Mouse (Mus musculus): Measurements from ENCODE around the gene Cyp4v3.
A peak's percentile ranks its signal among the peaks of the same experiment; 100 is the strongest.
"Not testable (repeated sequence)": the region's sequence is repeated elsewhere in the genome, so short reads cannot be mapped to it uniquely, and the experiment has no call there.

Cyp4v3 gene

DNA sequence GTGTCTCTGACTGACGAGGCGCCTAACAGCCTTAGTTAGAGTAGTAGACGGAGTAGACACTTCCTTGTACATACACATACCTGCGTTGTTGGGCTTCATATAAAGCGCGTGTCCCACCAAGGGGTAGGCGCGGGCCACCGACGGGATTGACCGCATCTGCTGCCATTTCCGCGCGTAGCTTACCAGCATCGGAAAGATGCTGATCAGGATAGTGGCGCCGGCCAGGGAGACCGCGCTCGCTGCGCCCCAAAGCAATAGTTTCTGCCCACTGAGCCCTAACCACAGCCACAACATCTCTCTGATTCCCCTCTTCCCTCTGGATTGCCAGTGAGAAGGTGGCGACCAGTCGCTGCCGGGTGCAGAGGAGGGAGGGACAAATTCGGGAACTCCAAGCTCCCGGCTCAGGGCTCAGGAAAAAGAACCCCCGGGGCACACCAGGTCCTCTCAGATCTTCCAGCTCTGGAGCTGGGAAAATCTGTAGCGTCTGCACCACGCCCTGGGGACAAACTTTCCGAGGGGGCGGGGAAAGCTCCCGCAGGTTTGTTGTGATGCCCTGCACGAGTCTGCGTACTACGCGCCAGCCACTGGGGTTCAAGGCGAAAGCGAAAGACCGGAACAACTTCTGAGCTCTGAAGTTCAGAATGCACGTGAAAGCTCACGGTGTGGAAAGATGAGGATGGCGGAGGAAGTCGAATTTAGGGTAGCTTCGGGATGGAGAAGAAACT is at the start of gene Cyp4v3:
Gene Cyp4v3 (minus strand): TSS at position 532 of the 725 bp plus-strand sequence.
- DNase-seq (ENCODE audit: low read depth), result peak; percentile 77

DNA sequence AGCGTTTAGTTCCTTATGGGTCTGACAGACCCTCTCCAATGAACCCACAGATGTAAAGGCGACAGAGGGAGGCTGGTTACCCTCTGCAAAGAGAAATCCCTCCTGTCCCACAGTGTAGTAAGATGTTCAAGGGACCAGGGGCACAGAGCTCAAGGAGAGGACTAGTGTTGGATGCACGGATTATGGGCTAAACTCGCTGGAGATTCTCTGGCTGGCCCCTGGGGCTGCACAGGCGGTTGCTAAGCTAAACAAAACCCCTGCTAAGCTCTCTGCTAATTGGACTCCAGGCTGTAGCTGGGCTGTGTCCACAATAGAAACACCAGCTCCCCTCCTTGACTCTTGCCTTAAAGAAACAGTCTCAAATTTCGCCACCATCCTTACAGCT is 48.9 kb upstream of the Cyp4v3 start, which contains the start of gene Fam149a:
Gene Fam149a (minus strand): TSS at position 329 of the 385 bp plus-strand sequence.
- no peak for DNase-seq (ENCODE audit: low read depth)

DNA sequence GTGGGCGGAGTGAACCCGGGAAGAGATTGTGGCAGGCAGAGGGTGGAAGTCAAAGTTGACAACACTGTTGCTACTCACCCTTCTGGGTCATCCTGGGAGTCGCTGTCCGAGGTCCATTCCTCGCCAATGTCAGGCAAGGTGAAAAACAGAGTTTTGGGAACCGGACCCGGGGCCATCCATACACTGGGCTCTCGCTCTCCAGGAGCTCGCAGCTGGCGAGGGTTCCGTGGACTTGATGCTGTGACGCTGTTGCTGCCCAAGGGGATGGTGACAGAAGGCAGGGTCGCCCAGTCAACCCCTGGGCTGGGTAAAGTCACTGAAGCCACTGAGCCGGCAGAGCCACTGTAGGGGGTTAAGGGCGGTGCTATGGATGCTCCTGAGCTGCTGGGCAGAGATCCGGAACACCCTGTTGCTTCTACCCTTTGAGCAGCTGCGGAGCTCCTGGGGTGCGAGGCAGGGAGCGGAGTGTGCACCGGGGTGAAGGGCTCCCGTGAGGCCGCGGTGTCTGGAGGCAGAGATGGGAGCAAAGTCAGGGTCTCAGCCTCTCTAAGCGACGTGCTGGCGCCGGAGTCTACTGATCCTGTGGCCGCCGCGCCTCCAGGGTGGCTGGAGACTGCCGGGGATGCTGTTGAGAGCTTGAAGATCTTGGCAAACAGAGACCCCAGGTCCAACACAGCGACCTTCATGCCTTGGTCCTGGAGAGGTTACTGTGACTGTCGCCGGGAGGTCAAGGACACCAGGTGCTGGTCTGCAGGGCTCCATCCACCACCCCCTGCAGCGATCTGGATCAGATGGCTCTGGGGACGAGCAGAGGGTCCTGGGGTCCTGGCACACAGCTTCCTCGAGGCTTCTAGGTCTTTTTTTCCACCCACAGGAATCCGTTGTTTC is 48.3 kb upstream of the Cyp4v3 start:
- DNase-seq (ENCODE audit: low read depth), result no peak

DNA sequence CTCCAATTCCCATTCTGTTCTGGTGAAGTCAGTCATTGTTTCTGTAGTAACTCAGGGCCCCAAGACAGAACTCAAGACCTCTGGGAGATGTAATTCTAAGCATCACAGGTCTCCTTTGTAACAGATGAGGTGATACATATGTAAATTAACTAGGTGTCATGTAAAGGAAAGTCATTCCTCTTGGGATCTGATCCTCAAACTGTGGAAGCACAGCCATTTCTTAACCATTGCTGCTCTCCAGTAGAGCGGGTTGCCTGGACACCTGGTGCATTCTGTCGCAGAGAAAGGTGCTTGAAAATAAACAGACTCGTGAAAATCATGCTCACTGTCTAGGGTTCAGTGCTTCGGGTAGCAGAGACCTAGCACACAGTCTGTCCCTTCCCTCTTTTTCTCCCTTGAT is 47.6 kb upstream of the Cyp4v3 start:
- DNase-seq (ENCODE audit: low read depth), result no peak

DNA sequence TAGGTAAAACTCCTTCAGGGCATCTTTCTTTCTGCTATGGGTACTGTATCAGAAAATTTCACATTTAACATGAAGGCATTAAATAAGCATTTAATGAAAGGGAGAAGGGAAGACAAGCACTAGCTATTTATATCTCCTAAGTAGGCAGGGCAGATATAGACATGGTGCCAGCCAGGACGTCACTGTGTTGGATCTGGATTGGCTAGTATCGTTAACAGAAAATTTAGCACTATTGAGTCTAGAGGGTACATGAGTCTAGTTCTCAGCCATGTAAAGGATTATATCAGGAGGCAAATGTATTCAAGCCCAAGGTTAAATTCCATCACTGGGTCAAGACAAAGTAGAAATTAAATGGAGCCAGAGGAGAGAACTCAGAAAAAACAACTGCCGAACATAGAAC is 41.1 kb upstream of the Cyp4v3 start:
- DNase-seq (ENCODE audit: low read depth), result no peak

DNA sequence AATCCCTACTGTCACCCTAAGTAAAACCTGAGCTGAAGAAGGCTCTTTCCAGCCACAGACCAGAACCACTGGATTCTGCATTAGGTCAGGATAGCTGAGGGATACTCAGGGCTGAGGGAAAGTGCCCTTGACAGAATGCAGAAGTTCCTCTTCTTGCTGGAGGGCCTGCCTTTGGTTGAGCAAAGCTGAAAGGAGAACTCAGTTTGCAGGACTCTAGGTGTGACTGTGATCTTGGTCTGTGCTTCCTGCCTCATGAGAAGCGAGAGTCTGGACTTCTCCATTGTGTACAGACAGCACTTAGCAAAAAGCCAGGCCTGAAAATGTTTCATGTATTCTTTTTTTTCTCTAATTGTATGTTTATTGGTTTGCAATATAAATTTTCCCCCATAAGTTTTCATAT is 34.1 kb upstream of the Cyp4v3 start:
- no peak for DNase-seq (ENCODE audit: low read depth)

DNA sequence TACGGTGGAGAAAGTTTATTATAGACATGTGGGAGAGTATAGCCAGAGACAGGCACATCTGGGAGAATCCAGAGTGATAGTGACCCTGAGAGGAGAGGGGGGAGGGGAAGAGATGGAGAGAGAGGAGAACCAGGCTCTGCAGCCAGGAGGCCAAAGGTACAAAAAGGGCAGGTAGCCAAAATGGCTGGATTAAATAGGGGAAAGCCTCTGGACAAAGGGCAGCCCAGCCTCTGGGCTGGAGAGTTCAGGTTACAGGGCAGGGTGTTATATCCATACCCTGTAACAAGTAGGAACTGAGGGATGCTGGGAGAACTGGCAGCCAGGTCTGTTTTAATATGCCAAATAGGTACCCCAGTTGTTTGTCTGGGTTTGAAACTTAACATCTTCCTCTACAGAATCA is 30.2 kb upstream of the Cyp4v3 start:
- DNase-seq (ENCODE audit: low read depth), result no peak

DNA sequence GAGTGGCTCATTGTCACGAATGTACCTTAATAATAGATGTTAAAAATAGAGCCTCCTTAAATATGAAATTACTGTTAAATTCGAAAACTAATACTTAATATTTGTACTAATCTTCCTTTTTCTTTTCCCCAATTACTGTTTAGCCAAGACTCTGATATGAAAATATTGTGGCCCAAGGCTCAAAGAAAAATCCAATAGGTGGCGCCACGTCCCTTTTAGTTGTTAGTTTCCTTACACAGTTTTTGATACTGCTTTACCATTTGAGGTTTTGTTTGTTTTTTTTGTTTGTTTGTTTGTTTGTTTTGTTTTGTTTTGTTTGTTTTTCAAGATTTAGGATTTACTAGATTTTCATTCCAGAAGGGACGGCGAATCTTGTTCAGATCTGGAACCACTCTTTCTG is 29.3 kb upstream of the Cyp4v3 start:
- DNase-seq (ENCODE audit: low read depth), result no peak

DNA sequence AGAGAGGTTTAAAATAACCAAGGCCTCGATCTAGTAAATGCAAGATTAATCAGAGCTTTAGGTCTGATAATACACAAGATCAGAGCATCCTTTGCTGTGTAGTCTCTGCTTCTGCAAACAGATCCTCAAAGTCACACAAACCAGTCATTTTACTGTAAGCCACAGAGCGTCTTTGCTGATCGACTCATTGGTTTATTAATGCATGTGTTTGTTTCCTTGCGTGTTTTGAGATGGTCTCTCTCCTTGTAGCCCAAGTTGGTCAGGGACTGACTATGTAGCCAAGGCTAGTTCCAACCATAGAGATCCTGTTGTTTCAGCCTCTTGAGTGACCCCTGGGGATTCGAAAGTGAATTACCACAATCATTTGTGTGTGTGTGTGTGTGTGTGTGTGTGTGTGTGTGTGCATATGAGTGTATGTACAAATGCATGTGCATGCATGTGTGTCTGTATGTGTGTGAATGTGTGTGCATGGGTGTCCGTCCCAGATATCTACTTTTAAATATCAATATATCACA is 26.1 kb upstream of the Cyp4v3 start:
- DNase-seq (ENCODE audit: low read depth), result no peak

DNA sequence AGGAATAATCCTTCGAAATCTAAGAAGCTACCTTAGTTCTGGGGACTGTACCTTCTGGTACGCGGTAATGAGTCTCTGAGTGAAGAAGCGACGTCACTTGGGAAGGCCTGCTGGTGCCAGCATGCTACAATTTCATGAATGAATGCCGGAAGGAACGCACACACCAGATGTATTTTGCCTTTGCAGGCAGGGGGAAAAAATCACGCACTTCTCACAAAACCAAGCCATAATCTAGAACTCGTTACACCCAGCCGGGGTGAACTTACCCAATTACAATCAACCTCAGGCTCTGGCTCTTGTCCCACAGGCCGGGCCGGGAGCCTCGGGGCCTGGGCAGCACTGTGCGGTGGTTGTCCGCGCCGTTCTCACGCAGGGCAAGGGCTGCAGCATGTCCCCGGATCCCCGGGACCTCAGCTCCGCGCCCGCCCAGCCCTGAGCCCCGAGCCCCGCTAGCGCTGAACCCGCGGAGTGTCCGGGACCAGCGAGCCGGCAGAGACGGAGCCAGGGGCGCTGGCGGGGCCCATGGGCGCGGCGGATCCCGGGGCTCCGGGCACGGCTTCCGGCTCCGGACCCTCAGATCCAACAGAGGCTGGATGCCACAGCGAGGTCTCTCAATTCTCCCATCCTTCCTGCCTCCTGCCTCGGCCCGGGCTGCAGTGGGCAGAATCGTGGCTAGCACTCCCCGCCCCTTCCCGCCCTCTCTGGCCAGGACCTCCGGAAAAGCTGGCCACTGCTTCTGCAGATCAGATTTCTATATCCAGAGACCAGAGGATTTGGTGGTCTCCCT is 25.3 kb upstream of the Cyp4v3 start:
- DNase-seq (ENCODE audit: low read depth), result no peak

DNA sequence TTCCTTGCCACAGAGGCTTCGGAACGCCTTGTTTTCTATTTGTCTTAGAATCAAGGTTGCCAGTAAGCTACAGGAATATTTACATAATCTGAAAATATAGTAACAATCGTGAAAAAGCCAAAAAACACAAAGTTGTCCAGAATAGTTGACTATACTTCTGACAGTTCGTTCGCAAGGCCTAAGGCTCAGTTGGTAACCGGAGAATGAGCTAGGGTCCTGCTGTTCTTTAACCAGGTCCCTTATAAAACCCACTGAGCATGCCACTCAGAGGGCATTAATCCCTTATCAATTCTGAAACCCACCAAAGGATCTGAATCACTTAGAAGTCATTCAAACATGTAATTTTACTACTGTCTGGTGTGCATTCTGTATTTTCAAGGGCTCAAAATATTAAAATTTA is 22.8 kb upstream of the Cyp4v3 start:
- no peak for DNase-seq (ENCODE audit: low read depth)

DNA sequence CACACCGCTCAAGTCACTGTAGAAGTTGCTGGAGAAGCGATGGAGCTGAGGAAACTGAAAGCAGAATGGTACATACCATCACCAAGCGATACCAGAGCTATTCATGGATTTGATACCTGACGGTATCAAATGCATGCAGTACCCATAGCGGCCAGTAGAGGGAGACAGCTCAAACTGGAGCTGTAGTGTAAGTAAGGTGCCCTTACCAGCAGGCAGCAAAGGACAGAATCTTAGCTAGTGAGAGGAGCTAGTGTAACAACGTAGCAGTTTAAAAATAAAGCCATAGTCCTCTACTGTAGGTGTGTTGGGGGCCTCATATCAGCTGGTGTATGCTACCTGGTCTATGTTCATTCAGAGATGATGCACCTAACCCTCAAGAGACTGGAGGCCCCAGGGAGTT is 12.0 kb upstream of the Cyp4v3 start:
- peak; percentile 79 for DNase-seq (ENCODE audit: low read depth)

DNA sequence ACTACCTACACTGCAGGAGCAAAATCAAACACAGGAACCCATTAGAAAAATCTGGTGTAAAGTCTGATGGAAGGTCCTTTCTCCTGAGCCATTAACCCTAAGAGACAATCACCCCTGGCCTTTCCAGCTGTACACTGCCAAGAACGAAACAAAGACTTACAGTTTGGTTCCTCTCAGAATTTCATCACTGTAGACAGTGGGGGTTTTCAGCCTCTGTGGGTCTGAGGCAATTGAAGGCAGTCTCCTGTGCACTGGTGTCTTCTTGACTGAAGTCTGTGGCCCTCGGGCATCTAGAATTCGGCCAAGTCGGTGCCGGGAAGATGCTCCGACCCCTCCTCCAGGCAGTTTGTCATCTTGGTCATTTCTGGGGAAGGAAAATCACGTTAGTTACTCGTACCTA is 11.3 kb upstream of the Cyp4v3 start:
- no peak for DNase-seq (ENCODE audit: low read depth)

DNA sequence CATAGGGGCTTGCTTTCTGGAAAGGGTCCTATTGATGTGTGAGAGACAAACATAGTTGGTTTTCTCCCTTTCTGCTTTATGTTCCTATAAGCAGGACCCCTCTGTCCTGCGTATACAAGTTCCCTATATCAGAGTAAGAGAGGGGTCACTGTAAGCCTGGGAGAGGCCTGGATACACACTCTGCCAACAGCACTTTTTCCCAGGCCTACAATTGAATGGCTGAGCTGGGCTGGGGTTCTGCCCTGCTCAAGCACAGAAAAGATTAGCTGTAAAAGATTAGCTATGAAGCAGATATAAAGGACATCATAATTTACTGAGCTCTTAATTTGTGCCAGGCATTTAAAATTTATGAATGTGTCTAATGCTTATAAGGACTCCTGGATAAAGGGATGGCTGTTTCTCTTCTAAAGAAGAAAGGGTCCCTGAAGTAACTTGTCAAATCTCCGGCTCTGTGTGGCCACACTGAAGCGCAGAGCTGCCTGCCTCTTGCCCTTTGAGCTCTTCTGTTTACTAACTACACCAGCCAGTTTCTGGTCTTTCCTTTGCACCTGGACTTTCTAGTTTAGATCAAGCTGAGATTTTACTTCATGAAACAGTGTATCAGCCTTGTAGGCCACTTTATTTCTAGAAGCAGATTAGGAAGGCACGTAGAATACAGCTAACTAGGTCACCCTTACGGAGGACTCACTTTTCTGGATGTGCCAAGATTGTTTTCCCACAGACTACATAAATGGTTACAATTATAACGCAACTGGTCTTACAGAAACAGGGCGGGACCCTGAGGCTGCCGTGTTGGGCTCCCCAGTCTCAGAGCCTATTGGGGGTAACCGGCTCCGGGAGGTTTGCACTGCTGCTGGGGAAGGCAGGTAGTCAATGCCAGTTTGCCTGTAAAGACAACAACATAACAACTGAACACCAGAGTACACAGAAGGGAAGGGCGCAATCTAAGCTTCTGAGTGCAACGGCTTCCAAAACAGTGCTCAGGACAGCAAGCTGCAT is 8.9 kb upstream of the Cyp4v3 start:
- no peak for DNase-seq (ENCODE audit: low read depth)

DNA sequence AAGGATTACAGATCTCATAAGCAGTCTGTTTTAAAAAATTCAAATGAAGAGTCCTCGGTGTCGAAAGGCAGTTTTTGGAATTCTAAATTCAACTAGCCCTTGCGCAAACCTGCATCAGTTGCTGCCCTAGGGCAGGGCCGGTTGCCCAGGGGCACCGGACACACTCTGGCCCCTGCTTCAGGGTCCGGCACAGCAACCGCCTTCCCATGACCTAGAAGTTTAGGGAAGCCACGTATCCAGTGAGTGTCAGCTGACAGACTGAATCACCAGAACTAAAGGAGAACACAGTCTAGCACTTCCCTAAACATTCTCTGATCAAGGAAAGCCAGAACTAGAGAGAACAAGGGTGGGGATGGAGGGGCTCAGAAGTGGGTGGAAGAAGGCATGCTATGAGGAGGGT is 477 bp upstream of the Cyp4v3 start:
- DNase-seq (ENCODE audit: low read depth), result no peak

DNA sequence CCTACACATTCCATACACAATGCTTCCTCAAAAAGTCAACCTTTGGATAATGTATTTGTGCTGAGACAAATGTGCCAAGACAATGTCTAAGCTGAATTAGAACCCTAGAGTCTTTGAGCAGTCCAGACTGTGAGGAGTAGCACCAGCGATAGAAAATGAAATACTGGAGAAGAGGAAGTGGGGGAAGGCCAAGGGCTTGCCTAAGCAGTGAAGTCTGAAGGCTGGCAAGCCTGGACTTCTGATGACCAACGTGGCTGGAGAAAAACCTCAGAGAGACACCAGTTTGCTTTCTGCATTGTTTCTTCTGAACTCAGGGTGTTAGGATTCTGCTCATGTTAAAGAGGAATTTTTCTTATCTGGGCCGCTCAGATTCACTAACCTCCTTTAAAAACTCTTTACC is 2.2 kb downstream of the Cyp4v3 start:
- DNase-seq (ENCODE audit: low read depth), result no peak

DNA sequence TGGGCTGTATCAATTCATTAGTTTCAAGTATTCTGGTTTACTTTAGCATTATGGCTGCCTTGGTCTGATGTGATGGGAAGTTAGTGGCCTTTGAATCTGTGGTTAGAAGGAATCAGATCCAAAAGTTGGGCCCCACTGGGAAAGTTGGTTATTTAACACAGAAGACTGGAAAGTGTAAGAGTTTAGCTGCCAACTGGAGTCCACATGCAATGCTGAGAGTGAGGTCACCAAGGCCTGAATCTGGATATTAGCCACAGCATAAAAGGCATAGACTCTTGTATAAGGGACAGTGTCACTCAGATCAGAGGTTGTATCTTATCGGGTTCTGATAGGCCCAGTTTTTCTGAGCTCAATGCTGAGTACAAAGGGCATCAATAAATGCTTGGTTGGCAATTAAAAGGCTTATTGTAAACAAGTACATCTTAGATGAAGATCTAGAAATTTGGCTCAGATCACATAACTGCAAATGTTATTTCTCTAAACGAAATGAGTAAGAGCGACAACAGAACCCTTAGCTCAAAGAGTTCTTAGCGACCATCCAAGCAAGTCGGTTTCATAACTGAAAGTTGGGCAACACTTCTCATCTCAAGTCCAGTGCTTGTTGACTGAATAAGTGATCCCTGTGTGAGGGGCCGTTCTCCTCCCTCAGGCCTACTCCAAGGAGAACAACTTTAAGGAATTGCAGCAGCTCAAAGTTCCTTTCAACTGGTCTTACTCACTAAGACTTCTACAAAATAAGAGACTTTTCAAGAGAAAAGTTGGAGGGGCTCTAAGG is 3.6 kb downstream of the Cyp4v3 start:
- no peak for DNase-seq (ENCODE audit: low read depth)

DNA sequence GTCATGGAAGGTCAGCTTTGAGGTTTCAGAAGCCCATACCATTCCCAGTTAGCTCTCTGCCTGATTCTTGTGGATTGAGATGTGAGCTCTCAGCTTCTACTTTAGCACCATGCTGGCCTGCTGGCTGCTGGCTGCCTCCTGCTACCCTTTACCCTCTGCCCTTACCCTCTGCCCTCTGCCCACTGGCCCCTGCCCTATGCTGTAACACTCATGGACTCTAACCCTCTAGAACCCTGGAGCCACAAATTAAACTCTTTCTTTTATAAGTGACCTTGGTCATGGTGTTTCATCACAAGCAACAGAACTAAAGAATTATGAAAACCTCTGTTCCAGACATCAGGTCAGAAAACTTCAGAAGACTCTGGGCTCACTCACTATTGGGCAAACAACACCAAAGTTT is 5.9 kb downstream of the Cyp4v3 start:
- DNase-seq (ENCODE audit: low read depth), result not testable (repeated sequence)

DNA sequence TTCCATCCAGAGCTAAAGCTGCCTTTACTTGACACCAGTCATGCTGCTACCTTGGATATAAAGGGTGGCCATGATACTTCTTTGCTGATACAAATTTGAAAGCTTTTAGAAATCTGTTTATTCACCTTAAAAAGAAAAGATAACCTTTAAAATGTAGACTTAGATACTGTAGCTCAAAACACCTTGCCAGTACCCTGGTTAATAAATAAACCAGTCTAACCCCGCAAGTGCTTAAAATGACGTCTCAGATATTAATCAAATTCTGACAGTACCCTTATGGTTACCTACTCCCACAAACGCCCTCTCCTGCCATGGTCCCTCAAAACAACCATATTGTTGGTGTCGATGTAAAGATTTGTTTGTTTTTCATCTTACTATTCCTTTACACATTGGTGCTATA is 8.9 kb downstream of the Cyp4v3 start:
- DNase-seq (ENCODE audit: low read depth), result no peak

DNA sequence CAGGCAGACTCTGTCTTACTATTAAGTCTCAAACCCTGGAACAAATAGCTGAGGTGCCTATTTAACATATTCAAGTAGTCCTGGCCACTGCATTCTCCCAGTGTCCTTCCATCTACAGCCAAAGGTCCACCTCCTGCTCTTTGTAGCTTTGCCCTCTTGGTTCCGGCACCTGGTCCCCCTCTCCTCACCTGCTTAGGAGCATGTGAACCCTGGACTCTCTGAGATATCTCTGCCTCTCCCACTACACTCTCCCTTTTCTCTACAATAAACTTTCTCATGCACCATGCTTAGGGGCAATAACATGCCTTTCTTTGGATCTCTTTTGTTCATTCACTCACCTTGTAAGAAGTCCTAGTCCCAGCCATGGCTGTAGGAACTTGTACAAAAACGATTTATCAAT is 11.7 kb downstream of the Cyp4v3 start:
- no peak for DNase-seq (ENCODE audit: low read depth)

Data from naive thymus-derived CD4-positive, alpha-beta T cell, adult 2 months (primary cell).